Mouse (Mus musculus) fat pad, adult 2 months (tissue): Measurements from ENCODE around the gene Ube2n.

Source experiments
- DNase-seq: peaks from one replicate; pipeline ENCODE4 v3.0.0-alpha.2; 2011; ENCODE audit warnings: low read depth, low spot score; ENCODE audit errors: extremely low read depth

Gene Ube2n

GRCm38 (mm10) chr10:95589196-95589595 is 74.3 kb downstream of the Ube2n start:
- no peak for DNase-seq

- no peak for DNase-seq
These were observed 75.3 kb downstream of the Ube2n start for GRCm38 (mm10) chr10:95590196-95590595.

- DNase-seq: no peak
These were observed 76.3 kb downstream of the Ube2n start for GRCm38 (mm10) chr10:95591257-95591656.

GRCm38 (mm10) chr10:95594414-95594813 is 79.5 kb downstream of the Ube2n start:
- no peak for DNase-seq
